Mouse (Mus musculus) right cerebral cortex, postnatal 36 days (tissue): ENCODE data around the gene Trpm8.

Experiments
- DNase-seq, 2 experiments: peaks; one replicate each; pipeline ENCODE4 v3.0.0; 2022; ENCODE audit warnings: low spot score in 2 of 2, mixed read lengths in 1 of 2

Trpm8 gene

GRCm38 (mm10) chr1:88355681-88356080 lies 78.2 kb downstream of the Trpm8 start:
- no peak for DNase-seq

- no peak for DNase-seq
These were observed 79.2 kb downstream of the Trpm8 start for GRCm38 (mm10) chr1:88356616-88357015.

DNA sequence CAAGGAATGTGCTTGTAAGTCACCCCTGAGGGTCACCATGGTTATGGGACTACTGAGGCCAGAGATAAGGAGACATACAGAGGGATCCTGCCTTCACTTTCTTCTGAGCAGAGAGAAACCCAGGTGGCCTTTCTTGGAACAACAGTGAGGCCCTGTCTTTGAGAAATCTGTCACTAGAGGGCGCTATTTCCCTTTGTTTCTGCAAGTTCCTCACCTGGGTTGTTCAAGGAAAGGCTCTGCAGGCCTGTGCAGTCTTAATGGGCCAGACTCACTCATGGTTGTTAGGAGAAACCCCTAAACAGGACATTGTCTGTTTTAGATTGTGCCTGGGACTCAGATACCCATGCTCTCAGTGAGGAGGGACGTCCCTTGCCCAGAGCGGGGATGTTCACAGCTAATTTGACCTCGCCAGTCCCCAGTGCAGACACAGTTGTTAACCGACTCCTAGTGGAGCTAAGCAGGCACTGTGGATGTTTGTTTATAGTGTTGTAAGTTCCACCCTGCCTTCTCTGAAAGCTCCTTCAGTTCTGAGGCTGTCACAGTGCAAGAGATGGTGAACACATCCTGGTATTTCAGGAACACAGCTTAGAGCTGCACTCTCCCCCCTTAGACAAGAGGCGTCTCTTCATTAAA lies 80.1 kb downstream of the Trpm8 start:
- peak; percentile 18 to 25 for DNase-seq

DNA sequence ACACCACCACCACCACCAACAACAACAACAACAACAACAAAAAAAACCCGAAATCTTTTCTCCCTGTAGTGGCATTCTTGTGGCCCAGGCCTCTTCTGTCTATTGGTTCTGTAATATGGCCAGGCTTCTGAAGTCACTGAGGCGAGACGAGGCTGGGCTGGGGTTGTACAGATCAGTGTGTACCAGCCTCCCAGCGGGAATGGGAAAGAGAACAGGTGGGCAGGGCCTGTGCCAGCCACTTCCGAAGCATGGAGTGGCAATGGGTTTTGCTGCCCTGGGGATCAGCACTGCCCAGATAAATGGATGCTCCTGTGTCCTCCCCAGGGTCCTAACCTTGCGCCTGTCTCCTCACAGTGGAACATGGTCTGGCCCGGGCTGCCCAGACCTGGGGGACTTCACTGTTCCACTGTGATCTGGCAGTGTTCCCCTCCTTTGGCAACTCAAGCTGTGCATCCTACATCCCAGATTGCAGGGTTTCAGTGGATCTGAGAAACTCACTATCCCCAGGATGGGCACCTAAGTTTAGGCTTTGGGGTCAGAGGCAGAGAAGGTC lies 80.7 kb downstream of the Trpm8 start:
- DNase-seq: no peak

DNA sequence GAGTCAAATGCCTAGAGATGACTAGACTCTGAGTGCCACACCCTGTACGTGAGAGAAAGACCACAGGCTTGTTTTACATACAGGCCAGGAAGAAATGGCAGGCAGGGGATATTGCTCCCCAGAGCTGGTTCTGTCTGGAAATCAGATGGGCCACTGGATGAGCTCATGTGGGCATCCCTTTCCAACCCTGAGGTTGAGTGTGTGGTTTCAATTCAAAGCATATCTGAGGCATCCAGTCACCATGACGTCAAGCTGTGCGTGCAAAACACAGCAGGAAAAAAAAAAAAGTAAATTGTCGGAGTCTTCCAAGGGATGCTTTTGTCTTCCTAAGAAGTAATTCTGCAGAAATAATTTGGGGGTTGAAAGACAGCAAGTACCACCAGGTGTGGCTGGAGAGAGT lies 83.6 kb downstream of the Trpm8 start:
- no peak for DNase-seq

- no peak for DNase-seq
These were observed 89.6 kb downstream of the Trpm8 start for GRCm38 (mm10) chr1:88366881-88367644.

DNA sequence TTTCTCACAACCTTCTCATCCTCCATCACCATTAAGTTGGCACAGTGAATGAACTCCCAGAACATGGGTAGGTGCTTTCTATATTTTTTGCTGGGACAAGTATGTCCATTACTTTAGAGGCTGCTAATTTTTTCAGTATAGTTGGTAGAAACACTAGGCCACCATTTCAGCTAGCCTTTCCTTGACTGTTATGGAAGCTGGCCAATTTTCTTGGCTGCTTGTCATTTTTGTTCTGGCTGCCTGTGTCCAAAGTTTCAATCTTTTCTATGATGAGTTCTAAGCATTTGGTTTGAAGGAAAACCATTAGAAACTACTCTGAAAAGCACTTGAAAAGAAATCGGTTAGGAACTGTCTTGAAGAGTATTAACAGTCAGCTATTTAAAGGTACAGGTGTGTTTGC lies 101.0 kb downstream of the Trpm8 start:
- DNase-seq: no peak

GRCm38 (mm10) chr1:88391632-88392031 lies 114.2 kb downstream of the Trpm8 start:
- DNase-seq: no peak

DNA sequence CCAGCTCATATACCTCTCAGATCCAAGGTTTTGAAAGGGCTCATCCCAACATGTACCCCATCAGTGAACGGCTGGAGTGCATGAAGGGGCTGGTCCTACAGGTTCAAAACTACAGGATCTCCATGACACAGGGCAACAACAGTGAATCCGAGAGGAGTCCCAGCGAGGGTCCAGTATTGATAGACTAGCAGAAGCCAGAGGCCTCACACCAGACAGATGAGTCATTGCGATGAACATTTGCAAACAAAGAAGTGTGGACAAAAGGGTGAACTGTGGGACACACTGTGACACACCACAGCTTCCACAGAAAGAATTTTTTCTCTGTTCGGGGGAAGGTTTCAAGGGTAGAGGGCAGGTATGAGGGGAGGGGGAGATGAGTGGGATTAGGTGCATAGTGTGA lies 115.9 kb downstream of the Trpm8 start:
- DNase-seq: no peak

DNA sequence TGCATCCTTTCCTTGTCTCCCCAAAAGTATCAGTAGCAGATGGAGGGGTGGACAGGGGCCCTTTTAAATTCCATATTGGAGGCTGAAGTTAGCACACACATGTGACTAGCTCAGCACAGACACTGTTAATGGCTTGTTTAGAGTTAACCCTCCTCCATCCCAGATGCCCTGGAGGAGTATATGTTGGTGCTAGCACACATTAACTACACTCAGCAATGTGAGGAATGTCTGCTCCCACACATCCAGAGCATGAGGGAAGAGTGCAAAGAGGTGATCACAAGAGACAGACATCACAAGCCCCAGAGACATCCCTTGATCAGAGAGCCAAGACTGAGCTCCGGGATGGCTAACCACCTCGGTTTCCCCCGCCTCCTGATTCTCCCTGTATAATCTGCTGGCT lies 125.9 kb downstream of the Trpm8 start:
- DNase-seq: no peak

GRCm38 (mm10) chr1:88406078-88406806 lies 128.8 kb downstream of the Trpm8 start:
- no peak for DNase-seq

DNA sequence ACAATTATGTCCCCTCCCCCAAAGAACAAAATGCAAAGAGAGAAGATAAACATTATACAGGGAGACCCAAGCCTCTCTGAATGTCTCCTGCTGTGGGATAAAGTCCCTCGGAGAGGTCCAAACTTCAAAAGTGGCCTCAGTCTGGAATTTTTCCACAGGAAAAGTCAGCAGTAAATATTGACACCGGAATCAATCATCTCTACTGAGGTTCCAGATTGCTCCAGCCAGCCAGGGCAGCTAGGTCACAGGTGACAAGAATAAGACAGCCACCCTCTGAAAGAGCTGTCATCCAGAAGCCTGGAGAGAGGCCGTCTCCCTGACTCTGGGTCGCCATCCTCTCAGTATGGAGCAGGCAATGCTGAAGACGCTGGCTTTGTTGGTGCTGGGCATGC lies 129.3 kb downstream of the Trpm8 start, which contains the start of gene Spp2:
Spp2 (plus strand) TSS at position 155 of the 392 bp plus-strand sequence.
- no peak for DNase-seq

GRCm38 (mm10) chr1:88408340-88408739 lies 130.9 kb downstream of the Trpm8 start:
- no peak for DNase-seq

GRCm38 (mm10) chr1:88412013-88412412 lies 134.6 kb downstream of the Trpm8 start:
- no peak for DNase-seq

DNA sequence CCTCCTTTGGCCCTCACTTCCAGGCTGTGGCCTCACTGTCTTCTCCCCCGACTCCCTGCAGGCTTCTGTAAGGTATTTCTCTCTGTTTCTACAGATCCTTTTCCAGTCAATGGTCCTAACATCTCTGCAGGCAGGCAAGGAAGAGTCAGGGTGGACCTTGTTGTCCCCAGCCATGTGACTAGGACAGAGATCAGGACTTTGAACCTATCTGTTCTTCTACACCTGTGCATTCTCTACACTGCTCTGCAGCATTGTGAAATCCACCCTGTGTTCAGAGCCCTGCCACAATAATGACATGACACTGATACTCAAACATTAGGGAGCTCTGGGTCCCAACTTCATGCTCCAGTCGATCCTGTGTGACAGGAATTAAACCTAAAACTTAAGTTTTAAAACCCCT lies 141.5 kb downstream of the Trpm8 start:
- DNase-seq: no peak

- DNase-seq: no peak
These were observed 144.6 kb downstream of the Trpm8 start for GRCm38 (mm10) chr1:88422045-88422444.

DNA sequence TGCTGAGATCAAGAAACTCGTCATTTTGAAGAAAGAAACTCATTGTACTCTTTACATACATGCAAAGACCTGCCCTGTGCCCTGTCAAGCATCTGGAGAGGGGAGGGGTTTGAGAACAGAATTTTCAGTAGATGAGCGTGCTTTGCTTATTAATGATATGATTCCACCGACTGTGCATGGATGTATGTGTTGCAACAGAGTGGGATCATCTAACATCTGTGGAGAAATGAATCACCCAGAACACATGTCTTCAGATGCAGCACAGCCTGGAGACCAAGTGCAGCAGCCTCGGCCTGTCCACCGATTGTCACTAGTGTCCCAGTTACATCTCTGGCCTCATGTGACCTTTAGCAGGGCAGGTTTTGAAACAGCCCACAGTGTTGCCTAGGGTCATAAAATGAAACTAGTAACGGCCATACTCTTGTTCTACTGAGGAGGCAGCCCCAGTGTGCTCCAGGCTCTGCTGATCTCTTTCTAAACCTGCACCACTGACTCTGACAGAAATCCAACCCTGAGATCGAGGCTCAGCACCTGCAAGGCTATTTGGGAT lies 145.5 kb downstream of the Trpm8 start:
- DNase-seq: no peak

GRCm38 (mm10) chr1:88424602-88425252 lies 147.3 kb downstream of the Trpm8 start:
- DNase-seq: peak; percentile 31 to 34

- DNase-seq: peak in 1 of 2 experiments; percentile 28
These were observed 150.7 kb downstream of the Trpm8 start for GRCm38 (mm10) chr1:88427987-88428741.

DNA sequence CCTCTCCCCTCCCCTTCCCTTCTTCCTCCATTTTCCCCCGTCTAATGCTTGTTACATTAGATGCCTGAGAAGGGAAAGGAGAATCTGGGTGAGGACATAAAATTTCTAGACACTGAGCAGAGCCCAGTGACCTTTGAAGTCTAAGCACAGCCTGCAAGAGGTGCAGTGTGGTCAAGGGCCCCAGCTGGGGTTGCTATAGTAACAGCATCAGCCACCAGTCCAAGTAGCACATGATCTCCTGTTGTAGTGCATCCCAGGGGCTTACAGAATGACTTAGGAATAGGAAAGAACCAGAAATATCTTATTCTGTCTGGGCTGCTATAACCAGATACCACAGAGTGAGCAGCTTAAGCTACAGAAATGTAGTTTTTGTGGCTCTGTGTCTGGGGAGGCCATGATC lies 152.0 kb downstream of the Trpm8 start:
- DNase-seq: no peak

DNA sequence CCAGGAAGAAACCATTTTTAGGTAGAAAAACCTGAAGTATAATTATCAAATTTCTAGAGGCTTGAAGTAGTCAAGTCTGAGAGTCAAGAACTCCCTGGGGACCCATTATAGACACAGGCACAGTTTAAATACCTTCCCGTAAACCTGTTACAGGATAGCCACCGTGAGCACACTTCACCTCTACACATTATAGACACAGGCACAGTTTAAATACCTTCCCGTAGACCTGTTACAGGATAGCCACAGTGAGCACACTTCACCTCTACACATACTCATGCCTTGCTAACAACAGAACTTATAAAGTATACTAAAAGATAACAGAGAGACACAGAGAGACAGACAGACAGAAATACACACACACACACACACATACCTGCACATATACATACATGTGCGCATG lies 153.8 kb downstream of the Trpm8 start:
- DNase-seq: no peak
